Mouse (Mus musculus): ENCODE measurements around the gene Rps11.

Rps11 gene

GRCm38 (mm10) chr7:45082401-45083299 lies 41.6 kb downstream of the Rps11 start:
- no peak for DNase-seq

GRCm38 (mm10) chr7:45081016-45081415 lies 43.2 kb downstream of the Rps11 start:
- DNase-seq, result no peak

GRCm38 (mm10) chr7:45079856-45080255 lies 44.4 kb downstream of the Rps11 start:
- DNase-seq, result peak; percentile 75

- peak; percentile 53 for DNase-seq
Measured at GRCm38 (mm10) chr7:45078513-45078912, 45.7 kb downstream of the Rps11 start.

- no peak for DNase-seq
Measured at GRCm38 (mm10) chr7:45077829-45078228, 46.4 kb downstream of the Rps11 start.

GRCm38 (mm10) chr7:45077322-45077721 lies 46.9 kb downstream of the Rps11 start:
- peak; percentile 22 for DNase-seq

- no peak for DNase-seq
Measured at GRCm38 (mm10) chr7:45076501-45076900, 47.7 kb downstream of the Rps11 start.

GRCm38 (mm10) chr7:45075405-45075804 lies 48.8 kb downstream of the Rps11 start:
- no peak for DNase-seq

- DNase-seq, result no peak
Measured at GRCm38 (mm10) chr7:45073949-45074348, 50.3 kb downstream of the Rps11 start.

GRCm38 (mm10) chr7:45073171-45073707 lies 51.0 kb downstream of the Rps11 start:
- DNase-seq, result no peak
